Mouse (Mus musculus) embryonic facial prominence, embryonic 10.5 days (tissue): ENCODE data around the gene Acaca. TPM values are rescaled to one million over a fixed set of nuclear protein-coding genes. Genes with fewer than 3 reads are reported as not detected.

Source experiments
- DNase-seq: peaks from one replicate; pipeline ENCODE4 v3.0.0-alpha.2; 2017; ENCODE audit warnings: low spot score
- H3K27ac ChIP-seq: fragments of 300-500 bp; sonication (generic); replicated peaks from 2 replicates; pipeline ENCODE4 v1.5.1; 2016; ENCODE audit warnings: mild to moderate bottlenecking
- H3K27me3 ChIP-seq: fragments of 300-500 bp; sonication (generic); replicated peaks from 2 replicates; pipeline ENCODE4 v1.6.1; 2016; ENCODE audit warnings: low read depth, mild to moderate bottlenecking; ENCODE audit not compliant: poor library complexity, severe bottlenecking
- H3K36me3 ChIP-seq: fragments of 300-500 bp; sonication (generic); replicated peaks from 2 replicates; pipeline ENCODE4 v1.6.1; 2016; ENCODE audit warnings: mild to moderate bottlenecking, moderate library complexity
- H3K4me1 ChIP-seq: fragments of 300-500 bp; sonication (generic); 2 replicates; pipeline ENCODE4 v1.6.1; 2016
- H3K4me3 ChIP-seq: fragments of 300-500 bp; sonication (generic); 2 replicates; pipeline ENCODE4 v1.5.1; 2016; ENCODE audit warnings: mild to moderate bottlenecking, moderate library complexity
- H3K9me3 ChIP-seq: fragments of 300-500 bp; sonication (generic); 2 replicates; pipeline ENCODE4 v1.6.1; 2016; ENCODE audit warnings: mild to moderate bottlenecking
- WGBS: fragments of 180-500 bp; shearing (Covaris S2); methylation state at CpG from one replicate; pipeline ENCODE4 v1.1.7; 2016; 5-methylcytosine and 5-hydroxymethylcytosine counted together
- polyA plus RNA-seq: library from polyadenylated mRNA; unstranded; fragments of >200 nt; fragmentation: Nextera tagmentation; extraction: Ambion mirVana; gene quantifications from 2 replicates; pipeline ENCODE4 v1.2.1, GENCODE M21; 2016

Gene Acaca
- polyA plus RNA-seq, 1 experiment from 2014 or later: 21.7 TPM

DNA sequence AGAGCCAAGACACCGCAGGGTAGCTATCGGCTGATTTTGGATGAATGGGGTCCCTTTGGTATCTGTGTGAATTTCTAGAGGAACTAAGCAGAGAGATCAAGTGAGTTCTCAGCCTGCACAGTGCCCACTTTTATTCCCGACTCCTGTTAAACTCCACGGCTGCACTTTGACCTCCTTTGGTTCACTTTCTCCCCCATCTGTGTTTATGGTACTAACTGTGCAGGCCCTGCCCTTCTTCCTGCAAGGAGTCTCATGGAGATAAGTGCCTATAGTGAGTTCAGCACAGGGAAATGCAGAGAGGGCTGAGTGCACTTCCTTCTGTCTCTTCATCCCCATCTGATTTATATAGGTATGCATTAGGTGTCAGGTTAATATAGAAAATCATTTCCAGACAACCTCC, 35.1 kb downstream of the Acaca start:
- DNase-seq: no peak
- 63% methylated on average over 4 of the region's 4 CpGs for WGBS
- Histone ChIP-seq H3K27ac (no peak overlapping the region), H3K4me1 (no peaks in the 10 kb centered on the region; the same call in 1 of the 2 replicates), H3K9me3 (no peaks in the 10 kb centered on the region), H3K27me3 (no peaks in the 10 kb centered on the region; the same call in 1 of the 2 replicates), H3K36me3 (no peaks in the 10 kb centered on the region), H3K4me3 (no peak overlapping the region)

- DNase-seq: no peak
- Histone ChIP-seq H3K4me1 (no peaks in the 10 kb centered on the region; the same call in 1 of the 2 replicates), H3K27me3 (no peaks in the 10 kb centered on the region; the same call in 1 of the 2 replicates), H3K4me3 (no peak within 1 kb of the TSS), H3K27ac (no peak within 1 kb of the TSS), H3K9me3 (no peaks in the 10 kb centered on the region), H3K36me3 (no peaks in the 10 kb centered on the region)
- 83% methylated on average over 5 of the region's 5 CpGs for WGBS
Observed at GRCm38 (mm10) chr11:84167046-84167526, 37.6 kb downstream of the Acaca start, which contains the start of gene Gm11437. Gm11437 (minus strand) TSS chr11:84167476.

DNA sequence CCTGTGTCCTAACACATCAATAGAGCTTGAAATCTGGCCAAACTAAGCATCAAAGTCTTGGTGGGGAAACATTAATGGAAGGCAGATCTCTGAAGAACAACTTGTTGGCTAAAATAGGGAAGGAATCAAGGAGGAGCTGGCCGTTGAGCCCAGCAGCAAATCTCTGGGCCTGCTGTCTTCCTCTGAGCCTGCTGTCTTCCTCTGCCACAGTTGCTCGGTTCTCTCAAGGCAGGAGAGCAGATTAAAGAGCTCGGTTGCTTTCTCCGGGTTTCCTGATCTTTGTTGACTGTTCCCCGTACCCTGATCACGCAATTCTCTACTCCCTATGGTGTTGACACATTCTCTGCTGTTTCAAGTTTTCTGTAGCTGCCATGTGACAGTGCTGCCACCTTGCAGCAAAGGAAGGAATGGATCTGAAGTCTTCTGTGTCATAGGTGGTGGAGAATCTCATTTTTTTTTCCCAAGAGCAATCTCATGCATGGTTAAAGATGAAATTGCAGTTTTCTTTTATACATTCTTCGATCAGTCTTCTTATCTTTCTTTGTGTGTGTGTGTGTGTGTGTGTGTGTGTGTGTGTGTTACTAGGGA, 39.3 kb downstream of the Acaca start:
- DNase-seq: no peak
- H3K27me3 ChIP-seq: no peaks in the 10 kb centered on the region; the same call in 1 of the 2 replicates
- H3K36me3 ChIP-seq: no peaks in the 10 kb centered on the region
- H3K27ac ChIP-seq: no peak overlapping the region
- H3K4me3 ChIP-seq: no peak overlapping the region
- peaks cover 3% of the 10 kb centered on the region; the same call in 1 of the 2 replicates for H3K4me1 ChIP-seq
- WGBS: 35% methylated on average over 7 of the region's 7 CpGs
- H3K9me3 ChIP-seq: no peaks in the 10 kb centered on the region

GRCm38 (mm10) chr11:84172539-84173435, 43.3 kb downstream of the Acaca start:
- no peak for DNase-seq
- Histone ChIP-seq H3K27ac (no peak overlapping the region), H3K4me1 (0 out of 2 replicates have a peak, but pooled peaks cover 3% of the 10 kb centered on the region), H3K36me3 (no peaks in the 10 kb centered on the region), H3K9me3 (no peaks in the 10 kb centered on the region), H3K27me3 (0 out of 2 replicates have a peak, but pooled peaks cover 2% of the 10 kb centered on the region), H3K4me3 (no peak overlapping the region)
- WGBS: 72% methylated on average over 11 of the region's 11 CpGs

DNA sequence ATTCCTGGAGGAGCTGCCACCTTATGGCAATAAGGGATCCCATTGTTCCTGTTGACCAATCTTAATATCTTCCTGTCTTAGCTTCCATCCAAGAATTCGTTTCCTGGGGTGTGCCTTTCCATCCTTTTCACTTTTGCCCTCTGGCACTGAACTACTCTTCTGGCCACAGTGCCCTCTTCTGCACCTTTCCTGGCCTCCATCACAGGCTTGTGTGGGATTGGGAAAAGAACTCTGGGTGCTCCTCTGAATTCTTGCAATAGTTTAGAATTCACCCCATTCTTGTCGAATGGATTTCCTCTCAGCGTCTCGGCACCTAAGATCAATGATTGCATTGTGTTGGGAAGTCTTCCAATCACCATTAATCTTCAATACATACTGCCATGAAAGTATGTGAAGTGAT, 49.1 kb downstream of the Acaca start:
- WGBS: 28% methylated on average over 4 of the region's 4 CpGs
- Histone ChIP-seq H3K4me1 (peaks cover 29% of the 10 kb centered on the region), H3K27ac (peak overlapping the region; percentile 94; the same call in 1 of the 2 replicates), H3K36me3 (peaks cover 2% of the 10 kb centered on the region; the same call in 1 of the 2 replicates), H3K9me3 (no peaks in the 10 kb centered on the region), H3K27me3 (0 out of 2 replicates have a peak, but pooled peaks cover 5% of the 10 kb centered on the region), H3K4me3 (peak overlapping the region; percentile 80)
- DNase-seq: no peak

DNA sequence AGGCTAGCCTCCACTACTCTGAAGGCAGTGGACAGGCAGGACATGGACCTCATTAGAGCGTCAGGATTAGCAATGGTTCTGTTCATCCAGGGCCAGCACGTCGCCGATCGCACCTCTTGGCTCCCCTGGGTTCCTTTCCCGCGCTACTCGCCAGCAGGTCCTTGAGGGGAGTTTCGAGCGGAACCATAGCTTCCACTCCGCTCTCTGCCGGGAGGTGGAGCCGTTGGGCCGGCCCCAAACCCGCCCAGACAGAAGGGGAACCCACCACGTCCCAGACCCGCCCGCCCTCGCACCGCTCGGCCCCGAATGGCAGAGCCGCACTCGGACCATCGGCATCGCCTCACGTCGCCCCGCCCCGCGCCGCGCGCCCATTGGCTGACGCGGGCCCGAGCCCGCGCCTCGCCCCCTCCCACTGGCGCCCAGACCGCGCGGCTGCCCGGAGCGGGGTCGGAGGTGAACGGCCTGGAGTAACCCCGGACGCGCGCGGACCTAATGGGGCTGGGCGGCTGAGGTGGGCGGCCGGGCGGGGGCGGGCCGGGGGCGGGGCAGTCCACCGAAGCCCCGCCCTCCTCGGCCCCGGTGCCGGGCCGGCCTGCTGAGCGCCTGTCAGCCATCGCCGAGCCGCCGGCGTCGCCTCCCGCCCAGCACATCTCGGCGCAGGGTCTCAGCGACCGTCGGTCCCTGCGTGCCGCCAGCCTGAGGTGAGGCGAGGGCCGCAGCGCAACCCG, 49.9 kb downstream of the Acaca start:
- peak overlapping the region; percentile 94 for H3K27ac ChIP-seq
- H3K27me3 ChIP-seq: 0 out of 2 replicates have a peak, but pooled peaks cover 5% of the 10 kb centered on the region
- H3K9me3 ChIP-seq: no peaks in the 10 kb centered on the region
- H3K4me3 ChIP-seq: peak overlapping the region; percentile 80
- under 1% methylated on average over 85 of the region's 85 CpGs for WGBS
- H3K4me1 ChIP-seq: peaks cover 29% of the 10 kb centered on the region
- H3K36me3 ChIP-seq: peaks cover 3% of the 10 kb centered on the region; the same call in 1 of the 2 replicates
- DNase-seq: peak; percentile 98

DNA sequence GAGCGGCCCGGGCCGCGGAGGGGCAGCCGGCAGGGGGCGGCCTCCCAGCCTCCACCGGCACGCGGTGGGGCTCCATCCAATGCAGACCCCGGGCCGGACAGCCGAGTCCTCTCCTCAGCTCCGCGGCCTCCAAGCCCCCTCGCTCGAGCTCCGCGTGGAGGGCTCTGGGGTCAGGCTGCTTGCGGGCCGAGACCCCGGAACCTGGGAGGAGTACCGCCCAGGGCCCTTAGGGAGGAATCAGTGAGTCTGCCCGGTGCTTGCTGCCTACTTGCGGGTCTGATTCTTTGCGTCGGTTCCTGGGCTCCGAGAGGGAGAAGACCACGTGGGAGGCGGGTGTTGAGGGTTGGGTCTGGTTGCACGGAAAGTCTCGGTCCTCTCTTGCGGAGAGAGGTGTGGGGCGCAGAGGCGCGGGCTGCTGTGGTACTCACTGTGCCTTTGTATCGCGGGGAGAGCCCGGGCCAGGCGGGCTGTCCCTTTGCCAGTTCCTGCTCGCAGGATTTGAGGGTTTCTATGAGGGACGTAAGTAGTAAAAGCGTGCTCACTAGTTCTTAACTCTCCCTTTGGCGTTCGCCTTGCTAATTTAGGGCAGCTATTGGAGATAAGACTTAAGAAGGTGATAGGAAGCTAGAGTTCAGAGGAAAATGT, 50.6 kb downstream of the Acaca start:
- Histone ChIP-seq H3K27me3 (0 out of 2 replicates have a peak, but pooled peaks cover 5% of the 10 kb centered on the region), H3K4me1 (peaks cover 29% of the 10 kb centered on the region), H3K27ac (peak overlapping the region; percentile 94), H3K4me3 (peak overlapping the region; percentile 80), H3K36me3 (peaks cover 3% of the 10 kb centered on the region; the same call in 1 of the 2 replicates), H3K9me3 (no peaks in the 10 kb centered on the region)
- under 1% methylated on average over 44 of the region's 44 CpGs for WGBS
- peak; percentile 86 for DNase-seq

DNA sequence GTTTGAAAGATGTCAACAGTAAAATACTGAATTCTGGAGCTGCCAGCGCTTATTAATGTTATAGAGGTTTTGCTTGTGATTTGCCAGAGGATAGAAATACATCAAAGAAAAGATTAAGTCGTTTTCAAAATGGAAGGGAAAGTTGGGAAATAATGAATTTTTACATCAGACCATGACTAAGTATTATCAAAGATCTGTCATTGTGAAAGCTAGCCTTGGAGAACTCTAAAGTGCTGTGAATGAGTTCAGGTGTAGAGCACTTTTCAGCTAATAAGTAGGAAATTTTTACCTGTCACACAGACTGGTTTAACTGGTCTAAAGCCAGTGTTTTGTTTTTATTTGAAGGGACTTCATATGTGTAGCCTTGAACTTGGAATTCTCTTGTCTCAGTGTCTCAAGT, 51.8 kb downstream of the Acaca start:
- H3K9me3 ChIP-seq: no peaks in the 10 kb centered on the region
- H3K36me3 ChIP-seq: peaks cover 3% of the 10 kb centered on the region; the same call in 1 of the 2 replicates
- no peak overlapping the region for H3K27ac ChIP-seq
- peaks cover 29% of the 10 kb centered on the region for H3K4me1 ChIP-seq
- DNase-seq: no peak
- 75% methylated on average over 2 of the region's 2 CpGs for WGBS
- H3K4me3 ChIP-seq: peak overlapping the region; percentile 80
- 0 out of 2 replicates have a peak, but pooled peaks cover 5% of the 10 kb centered on the region for H3K27me3 ChIP-seq

DNA sequence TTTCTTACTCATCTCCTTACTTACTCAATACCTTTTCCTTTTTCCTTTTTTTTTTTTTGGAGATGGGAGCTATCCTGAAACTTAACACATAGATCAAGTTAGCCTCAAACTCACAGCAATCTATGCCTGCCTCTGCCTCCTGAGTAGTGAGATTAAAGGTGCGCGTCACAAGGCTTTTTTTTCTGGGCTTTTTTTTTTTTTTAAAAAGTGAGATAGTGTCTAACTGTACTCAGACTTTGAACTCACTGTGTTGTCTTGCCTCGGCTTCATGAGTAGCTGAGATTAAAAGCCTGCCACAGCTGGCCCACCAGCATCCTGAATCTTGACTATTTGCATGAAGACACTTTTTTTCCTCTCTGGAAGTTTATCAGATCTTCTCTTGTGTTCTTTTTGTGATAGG, 59.1 kb downstream of the Acaca start:
- H3K27ac ChIP-seq: no peak overlapping the region
- H3K9me3 ChIP-seq: no peaks in the 10 kb centered on the region
- no peak overlapping the region for H3K4me3 ChIP-seq
- H3K36me3 ChIP-seq: 0 out of 2 replicates have a peak, but pooled peaks cover under 1% of the 10 kb centered on the region
- 93% methylated on average over 3 of the region's 3 CpGs for WGBS
- H3K4me1 ChIP-seq: peaks cover 5% of the 10 kb centered on the region
- no peak for DNase-seq
- H3K27me3 ChIP-seq: no peaks in the 10 kb centered on the region

DNA sequence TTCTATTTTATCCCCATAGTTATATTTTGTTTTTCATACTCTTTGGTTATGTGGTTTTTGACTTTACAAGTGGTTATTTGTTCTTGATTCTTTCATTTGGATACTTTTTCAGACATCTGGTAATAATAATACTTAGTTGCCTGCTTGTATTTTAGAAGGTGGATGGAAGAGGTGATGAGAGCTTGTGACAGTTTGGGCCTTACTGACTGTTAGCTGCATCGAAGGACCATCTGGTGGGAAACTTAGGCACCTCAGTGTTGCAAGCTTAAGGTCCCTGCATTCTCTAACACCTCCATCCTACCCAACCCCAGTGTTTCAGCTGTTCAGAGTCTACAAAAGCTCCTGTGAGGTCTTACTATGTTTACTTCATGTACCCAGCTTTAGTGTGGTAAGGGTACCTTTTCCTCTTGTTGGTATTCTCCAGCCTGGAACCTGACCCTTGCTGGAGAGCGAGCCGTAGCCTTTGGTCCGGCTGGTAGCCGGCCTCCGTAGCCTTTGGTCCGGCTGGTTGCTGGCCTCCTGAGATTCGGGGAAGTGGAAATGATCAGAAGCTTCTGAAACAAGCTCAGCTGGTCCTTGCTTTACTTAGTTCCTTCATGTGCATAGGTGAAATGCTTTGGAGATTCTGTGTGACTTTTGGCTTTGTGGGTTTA, 61.2 kb downstream of the Acaca start:
- Histone ChIP-seq H3K27me3 (no peaks in the 10 kb centered on the region), H3K4me1 (peaks cover 5% of the 10 kb centered on the region), H3K9me3 (no peaks in the 10 kb centered on the region), H3K36me3 (peaks cover 7% of the 10 kb centered on the region), H3K27ac (0 out of 2 replicates have a peak overlapping the region, but pooled peaks have one; percentile 20), H3K4me3 (no peak overlapping the region)
- WGBS: 81% methylated on average over 8 of the region's 8 CpGs
- DNase-seq: no peak

GRCm38 (mm10) chr11:84193249-84193648, 63.8 kb downstream of the Acaca start:
- Histone ChIP-seq H3K9me3 (no peaks in the 10 kb centered on the region), H3K27ac (no peak overlapping the region), H3K4me1 (peaks cover 5% of the 10 kb centered on the region), H3K4me3 (no peak overlapping the region), H3K36me3 (peaks cover 27% of the 10 kb centered on the region), H3K27me3 (no peaks in the 10 kb centered on the region)
- 78% methylated on average over 10 of the region's 10 CpGs for WGBS
- no peak for DNase-seq
